Mouse (Mus musculus): ENCODE results near the gene Cdh20. TPM values are rescaled to one million over a fixed set of nuclear protein-coding genes. Genes with fewer than 3 reads are reported as not detected.

The Cdh20 gene
- polyA plus RNA-seq, 1 experiment from 2014 or later = not detected

DNA sequence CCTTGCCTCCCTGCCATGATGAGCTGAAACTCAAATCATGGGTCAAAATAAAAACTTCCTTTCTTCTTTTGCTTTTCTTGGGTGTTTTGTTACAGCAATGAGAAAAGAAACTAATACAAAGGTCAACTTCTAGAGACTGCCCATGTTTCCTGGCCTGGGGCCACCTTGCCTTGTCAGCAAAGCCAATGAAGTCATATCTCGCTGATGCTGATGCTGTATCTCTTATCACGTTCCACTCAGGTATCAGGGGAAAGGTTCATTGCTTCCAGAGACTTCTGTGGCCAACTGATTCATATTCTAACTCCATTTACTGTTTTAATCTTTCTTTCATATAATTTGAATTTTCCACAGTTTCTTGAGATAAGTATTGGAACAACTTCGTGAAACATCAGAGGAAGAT, 273.3 kb downstream of the Cdh20 start:
- ATAC-seq (ENCODE audit: low read depth) = no peak

More for the DNA sequence above, 273.3 kb downstream of the Cdh20 start:
- Histone ChIP-seq H3K27ac (ENCODE audit: low read length) (no peak overlapping the region), H3K4me1 (ENCODE audit: control insufficient read depth, low read depth, low read length) (no peaks in the 10 kb centered on the region), H3K27me3 (ENCODE audit: control insufficient read depth, insufficient read depth, low read depth, low read length) (no peaks in the 10 kb centered on the region), H3K36me3 (ENCODE audit: control insufficient read depth, insufficient read depth) (no peaks in the 10 kb centered on the region), H3K4me3 (ENCODE audit: low read depth, low read length) (no peak overlapping the region), H3K9me3 (replicated peaks; ENCODE audit: control insufficient read depth, low read length) (no peaks in the 10 kb centered on the region), H3K4me2 (ENCODE audit: low read depth, low read length) (no peak overlapping the region), H3K9ac (ENCODE audit: low read depth, low read length) (no peak overlapping the region)
- 54% methylated on average over 3 of the region's 3 CpGs for WGBS (ENCODE audit: insufficient replicate concordance)

All from liver, embryonic 16.5 days (tissue).